Mouse (Mus musculus) embryonic stem cell, embryonic (primary cell): ENCODE results near the gene Syf2.

Experiments used
- CTCF ChIA-PET, 4 experiments: fragments of 300-600 bp in 2 of 4; fragments of 350-600 bp in 2 of 4; sonication (Branson Sonifier 250); formaldehyde crosslinking; loops; one replicate each; lab custom pipeline; 2022; ENCODE audit warnings: inconsistent platforms in 2 of 4; lab: Charles Lee
- POLR2A ChIA-PET, 4 experiments: fragments of 300-600 bp in 2 of 4; fragments of 350-600 bp in 2 of 4; sonication (Branson Sonifier 250); formaldehyde crosslinking; loops; one replicate each; lab custom pipeline; 2022; ENCODE audit warnings: antibody characterized with exemption in 4 of 4, inconsistent platforms in 1 of 4; lab: Charles Lee

Gene Syf2

GRCm38 (mm10) chr4:134939900-134940299, 9.2 kb downstream of the Syf2 start:
- CTCF ChIA-PET, result interaction anchor here in 2 of 4 experiments (0.7 kb wide), 2 partner anchors 101 to 203 kb away, joined by 3 to 5 read pairs; no protein-coding TSS in a partner anchor
- POLR2A ChIA-PET, result interaction anchor here in 3 of 4 experiments (0.8 to 1.5 kb wide), 4 partner anchors 9 to 17 kb away, joined by 3 to 5 read pairs (median 4); partner anchors contain the start of gene Rsrp1 (in 1 of the 3)

GRCm38 (mm10) chr4:134943758-134944538, 13.2 kb downstream of the Syf2 start:
- CTCF ChIA-PET, result interaction anchor here in 3 of 4 experiments (0.5 to 3.2 kb wide), 13 partner anchors 10 to 563 kb away, joined by 3 to 8 read pairs (median 3); no protein-coding TSS in a partner anchor
- POLR2A ChIA-PET, result interaction anchor here in 3 of 4 experiments (0.5 to 2.1 kb wide), 13 partner anchors 9 to 500 kb away, joined by 3 to 9 read pairs (median 3); partner anchors contain the start of gene Rsrp1 (in 2 of the 3)

GRCm38 (mm10) chr4:134946024-134946744, 15.5 kb downstream of the Syf2 start:
- ChIA-PET POLR2A (interaction anchor here in 2 of 4 experiments (0.6 to 1.6 kb wide), 6 partner anchors 10 to 1670 kb away, joined by 3 to 7 read pairs (median 4); partner anchors contain the start of gene Rsrp1 (in 1 of the 2)), CTCF (interaction anchor here in 3 of 4 experiments (0.6 to 0.7 kb wide), 5 partner anchors 17 to 287 kb away, joined by 3 read pairs; no protein-coding TSS in a partner anchor)

GRCm38 (mm10) chr4:134950518-134951091, 19.9 kb downstream of the Syf2 start:
- CTCF ChIA-PET, result interaction anchor here in 3 of 4 experiments (0.6 to 1.5 kb wide), 23 partner anchors 11 to 853 kb away, joined by 3 to 8 read pairs (median 3); no protein-coding TSS in a partner anchor
- POLR2A ChIA-PET, result interaction anchor here in 1 of 4 experiments (0.6 kb wide), 1 partner anchor 16 kb away, joined by 3 read pairs; no protein-coding TSS in a partner anchor

GRCm38 (mm10) chr4:134954461-134954860, 23.8 kb downstream of the Syf2 start:
- POLR2A ChIA-PET, result interaction anchor here in 3 of 4 experiments (0.5 to 1.8 kb wide), 15 partner anchors 8 to 1223 kb away, joined by 3 to 6 read pairs (median 3); partner anchors contain the start of genes Rsrp1 (in 1 of the 3) and Syf2 (in 1 of the 3)
- CTCF ChIA-PET, result interaction anchor here in 3 of 4 experiments (0.6 to 2.6 kb wide), 20 partner anchors 8 to 972 kb away, joined by 3 to 11 read pairs (median 3); partner anchors contain the start of gene Tmem50a (in 1 of the 3)

GRCm38 (mm10) chr4:134955196-134955595, 24.5 kb downstream of the Syf2 start:
- ChIA-PET CTCF (interaction anchor here (0.5 to 2.6 kb wide), 20 partner anchors 11 to 956 kb away, joined by 3 to 19 read pairs (median 4); partner anchors contain the start of gene Tmem50a (in 1 of the 4)), POLR2A (interaction anchor here in 3 of 4 experiments (0.6 to 3.5 kb wide), 6 partner anchors 9 to 214 kb away, joined by 3 to 19 read pairs (median 4); partner anchors contain the start of gene Rsrp1 (in 1 of the 3))

GRCm38 (mm10) chr4:134955845-134956244, 25.1 kb downstream of the Syf2 start:
- ChIA-PET POLR2A (interaction anchor here in 3 of 4 experiments (0.6 to 3.5 kb wide), 16 partner anchors 10 to 717 kb away, joined by 3 to 19 read pairs (median 3); partner anchors contain the start of gene Rsrp1 (in 2 of the 3)), CTCF (interaction anchor here (0.5 to 2.6 kb wide), 44 partner anchors 8 to 956 kb away, joined by 3 to 19 read pairs (median 4); no protein-coding TSS in a partner anchor)

GRCm38 (mm10) chr4:134956328-134956727, 25.6 kb downstream of the Syf2 start:
- CTCF ChIA-PET, result interaction anchor here (0.6 to 2.6 kb wide), 47 partner anchors 8 to 920 kb away, joined by 3 to 19 read pairs (median 4); no protein-coding TSS in a partner anchor
- POLR2A ChIA-PET, result interaction anchor here in 3 of 4 experiments (0.5 to 3.5 kb wide), 14 partner anchors 10 to 717 kb away, joined by 3 to 19 read pairs (median 3); partner anchors contain the start of gene Rsrp1 (in 2 of the 3)

GRCm38 (mm10) chr4:134963021-134963776, 32.5 kb downstream of the Syf2 start:
- POLR2A ChIA-PET, result interaction anchor here in 2 of 4 experiments (0.6 to 2.6 kb wide), 16 partner anchors 9 to 1590 kb away, joined by 3 to 11 read pairs (median 4); partner anchors contain the start of gene Rsrp1 (in 2 of the 2)
- CTCF ChIA-PET, result interaction anchor here (0.6 to 5.1 kb wide), 62 partner anchors 7 to 669 kb away, joined by 3 to 55 read pairs (median 4); partner anchors contain the start of gene Rcan3 (in 1 of the 4)

GRCm38 (mm10) chr4:134967887-134968604, 37.3 kb downstream of the Syf2 start:
- POLR2A ChIA-PET, result interaction anchor here in 1 of 4 experiments (1.6 to 3.3 kb wide), 2 partner anchors 43 to 45 kb away, joined by 4 to 10 read pairs; partner anchors contain the start of gene Rsrp1

GRCm38 (mm10) chr4:134968605-134968976, 37.9 kb downstream of the Syf2 start:
- ChIA-PET POLR2A (interaction anchor here in 1 of 4 experiments (1.6 to 3.3 kb wide), 2 partner anchors 44 to 46 kb away, joined by 4 to 10 read pairs; partner anchors contain the start of gene Rsrp1), CTCF (interaction anchor here in 1 of 4 experiments (2.8 kb wide), 1 partner anchor 12 kb away, joined by 10 read pairs; no protein-coding TSS in a partner anchor)

More at GRCm38 (mm10) chr4:134967887-134968604, 37.3 kb downstream of the Syf2 start:
- CTCF ChIA-PET, result interaction anchor here in 1 of 4 experiments (2.8 kb wide), 1 partner anchor 11 kb away, joined by 10 read pairs; no protein-coding TSS in a partner anchor

- ChIA-PET POLR2A (interaction anchor here in 3 of 4 experiments (0.6 to 1.9 kb wide), 9 partner anchors 11 to 318 kb away, joined by 3 to 11 read pairs (median 4); partner anchors contain the start of gene Rsrp1 (in 1 of the 3)), CTCF (interaction anchor here (0.5 to 3.3 kb wide), 62 partner anchors 9 to 1594 kb away, joined by 3 to 55 read pairs (median 4); no protein-coding TSS in a partner anchor)
These were observed 44.7 kb downstream of the Syf2 start for GRCm38 (mm10) chr4:134975261-134975928.

- ChIA-PET CTCF (interaction anchor here (0.6 to 3.3 kb wide), 15 partner anchors 9 to 996 kb away, joined by 3 to 55 read pairs (median 6); no protein-coding TSS in a partner anchor), POLR2A (interaction anchor here in 2 of 4 experiments (1.1 to 1.9 kb wide), 4 partner anchors 13 to 318 kb away, joined by 3 to 11 read pairs (median 4); partner anchors contain the start of gene Rsrp1 (in 1 of the 2))
These were observed 45.2 kb downstream of the Syf2 start for GRCm38 (mm10) chr4:134975929-134976308.

GRCm38 (mm10) chr4:134978930-134979329, 48.2 kb downstream of the Syf2 start:
- POLR2A ChIA-PET, result interaction anchor here in 1 of 4 experiments (0.8 kb wide), 1 partner anchor 56 kb away, joined by 3 read pairs; the partner anchor contains the start of gene Rsrp1
- CTCF ChIA-PET, result interaction anchor here in 2 of 4 experiments (0.5 to 1.6 kb wide), 5 partner anchors 16 to 420 kb away, joined by 3 to 9 read pairs (median 6); no protein-coding TSS in a partner anchor
